Comparison of ENCODE assay signal across 8 mouse cellular contexts in genomic region chr11:76893570-76893969, GRCm38 (mm10). TPM values are rescaled to one million over a fixed set of nuclear protein-coding genes. Genes with fewer than 3 reads are reported as not detected.
DNase-seq lines count a peak whose midpoint lies in the region; ATAC-seq lines count a peak whose summit lies in the region.

No protein-coding gene starts in this region.

- H3K9ac ChIP-seq in kidney, embryonic 15.5 days: 0 out of 2 replicates have a peak overlapping the region, but pooled peaks have one; percentile 11

- H3K9me3 ChIP-seq in kidney, embryonic 15.5 days (replicated peaks): no peaks in the 10 kb centered on the region

- peak; percentile 55 to 79 for DNase-seq in adrenal gland, adult (ENCODE audit: inconsistent age in 2 of 2, low spot score in 1 of 2)
- no peak for DNase-seq in adrenal gland, adult 18-20 months (ENCODE audit: low spot score in 2 of 2)
- DNase-seq in heart, adult 8-10 months (ENCODE audit: low spot score): peak; percentile 67
- DNase-seq in lung, postnatal 14 days: peak; percentile 52
- no peak for DNase-seq in layer of hippocampus, postnatal 10 days (ENCODE audit: low spot score in 2 of 2)
- DNase-seq in thymus, postnatal 10 days (ENCODE audit: low spot score in 2 of 2): no peak
- no peak for DNase-seq in right cerebral cortex, postnatal 4 days

- no peak overlapping the region for H3K4me3 ChIP-seq in kidney, embryonic 15.5 days (replicated peaks)

- H3K27me3 ChIP-seq in kidney, embryonic 15.5 days: no peaks in the 10 kb centered on the region

- H3K36me3 ChIP-seq in kidney, embryonic 15.5 days: no peaks in the 10 kb centered on the region

- ATAC-seq in kidney, embryonic 15.5 days (replicated peaks; ENCODE audit: low FRiP score): peak; percentile 57

- peaks cover 68% of the 10 kb centered on the region for H3K4me1 ChIP-seq in kidney, embryonic 15.5 days

- H3K4me2 ChIP-seq in kidney, embryonic 15.5 days: peak overlapping the region; percentile 40

- 4% methylated on average over 4 of the region's 4 CpGs for WGBS in kidney, embryonic 15.5 days

- H3K27ac ChIP-seq in kidney, embryonic 15.5 days: peak overlapping the region; percentile 87

RNA-seq across cellular contexts. Expression of gene Tmigd1, which starts 8.4 kb away (rescaled TPM):
- total RNA-seq in adrenal gland, adult 18-20 months (2021): under 1 TPM; 0.29 to 0.83 TPM
- total RNA-seq in heart, adult 8-10 months (2022): under 1 TPM in 2 of 4 experiments, not detected in 2; 0.38 to 0.53 TPM
- 1.7 and 2.8 TPM in 2 replicates for polyA plus RNA-seq in kidney, embryonic 15.5 days (2015; fragmentation: Nextera tagmentation; extraction: Ambion mirVana)
- not detected for total RNA-seq in layer of hippocampus, postnatal 10 days (2021)

RNA-seq across cellular contexts. Expression of gene Blmh, which starts 31.0 kb away (rescaled TPM):
- 10 to 100 TPM; 40.3 to 47.8 TPM for total RNA-seq in adrenal gland, adult 18-20 months (2021)
- 10 to 100 TPM; 27.6 to 31.0 (median 28.0) TPM for total RNA-seq in heart, adult 8-10 months (2022)
- polyA plus RNA-seq in kidney, embryonic 15.5 days (2015; fragmentation: Nextera tagmentation; extraction: Ambion mirVana): 175 and 176 TPM in 2 replicates
- 10 to 100 TPM; 85.0 to 91.7 TPM for total RNA-seq in layer of hippocampus, postnatal 10 days (2021)

RNA-seq across cellular contexts. Expression of gene Cpd, which starts 46.8 kb away (rescaled TPM):
- 10 to 100 TPM; 29.8 to 39.1 TPM for total RNA-seq in adrenal gland, adult 18-20 months (2021)
- total RNA-seq in heart, adult 8-10 months (2022): 10 to 100 TPM; 32.8 to 38.8 (median 37.0) TPM
- 16.8 and 17.5 TPM in 2 replicates for polyA plus RNA-seq in kidney, embryonic 15.5 days (2015; fragmentation: Nextera tagmentation; extraction: Ambion mirVana)
- 10 to 100 TPM; 78.0 to 78.1 TPM for total RNA-seq in layer of hippocampus, postnatal 10 days (2021)

Comparison
In these comparisons a context has a peak if more than half of its experiments do, and no peak if none do; other contexts are left out.
1. DNase-seq: peak in adrenal gland, adult (2 of 2), heart, adult 8-10 months (single experiment) and lung, postnatal 14 days (single experiment); none in adrenal gland, adult 18-20 months (0 of 2), layer of hippocampus, postnatal 10 days (0 of 2), thymus, postnatal 10 days (0 of 2) and right cerebral cortex, postnatal 4 days (single experiment).